Mouse (Mus musculus): ENCODE results near the gene Sgsm2. TPM values are rescaled to one million over a fixed set of nuclear protein-coding genes. Genes with fewer than 3 reads are reported as not detected.

The Sgsm2 gene
- polyA plus RNA-seq, 1 experiment, result 82.7 TPM

DNA sequence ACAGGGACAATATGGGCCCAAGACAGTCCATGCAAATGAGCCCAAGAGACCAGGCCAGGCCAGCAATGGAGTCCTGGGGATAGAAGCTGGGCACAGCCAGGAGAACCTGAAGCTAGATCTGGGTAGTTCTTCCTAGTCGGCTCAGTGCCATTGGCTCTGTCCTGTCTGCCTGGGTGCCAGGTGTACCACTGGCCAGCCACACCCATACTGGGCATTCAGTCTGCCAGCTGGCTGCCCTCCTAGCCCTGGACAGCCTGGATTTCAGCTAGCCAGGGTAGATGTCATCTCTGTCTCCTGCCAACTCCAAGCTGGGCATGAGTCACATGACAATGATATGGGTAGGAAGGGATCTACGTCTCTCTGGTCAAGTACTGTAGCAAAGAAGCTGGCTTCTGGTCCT lies 29.7 kb downstream of the Sgsm2 start:
- peaks cover 5% of the 10 kb centered on the region for H3K4me1 ChIP-seq (ENCODE audit: control insufficient read depth, insufficient read depth, low read length)

DNA sequence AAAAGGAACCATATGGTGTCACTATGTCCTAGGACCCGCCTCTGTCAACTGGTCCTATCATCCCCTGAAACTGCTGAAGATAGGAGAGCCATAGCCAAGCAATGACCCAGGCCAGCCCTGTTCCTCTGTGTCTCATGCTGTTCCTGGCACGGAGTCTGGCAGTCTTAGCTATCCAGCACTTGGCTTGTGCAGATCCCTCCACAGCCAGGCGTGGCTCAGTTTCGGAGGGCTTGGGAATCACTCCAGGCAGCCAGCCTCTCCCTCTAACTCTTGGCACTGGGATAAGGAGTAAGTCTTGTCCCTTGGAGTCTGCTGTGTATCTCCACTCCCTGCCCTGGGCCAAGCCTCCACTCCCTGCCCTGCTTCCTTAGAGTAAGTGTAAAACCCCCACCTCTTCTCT lies 30.2 kb downstream of the Sgsm2 start:
- H3K4me1 ChIP-seq (ENCODE audit: control insufficient read depth, insufficient read depth, low read length), result peaks cover 5% of the 10 kb centered on the region
- H3K27ac ChIP-seq (ENCODE audit: insufficient read depth, low read length), result no peak overlapping the region
- H3K4me3 ChIP-seq (ENCODE audit: insufficient read depth, low read length), result no peak overlapping the region
- no peak for TF ChIP-seq POLR2A (IDR thresholded peaks at IDR 0.05; ENCODE audit: extremely low read depth, insufficient read depth, low read length)
- no peak for TF ChIP-seq CTCF (IDR thresholded peaks at IDR 0.05; ENCODE audit: extremely low read depth, insufficient read depth, low read length)

More for the DNA sequence above, 29.7 kb downstream of the Sgsm2 start:
- H3K4me3 ChIP-seq (ENCODE audit: insufficient read depth, low read length), result no peak overlapping the region
- TF ChIP-seq CTCF (IDR thresholded peaks at IDR 0.05; ENCODE audit: extremely low read depth, insufficient read depth, low read length) (no peak), POLR2A (IDR thresholded peaks at IDR 0.05; ENCODE audit: extremely low read depth, insufficient read depth, low read length) (no peak)
- H3K27ac ChIP-seq (ENCODE audit: insufficient read depth, low read length), result no peak overlapping the region

DNA sequence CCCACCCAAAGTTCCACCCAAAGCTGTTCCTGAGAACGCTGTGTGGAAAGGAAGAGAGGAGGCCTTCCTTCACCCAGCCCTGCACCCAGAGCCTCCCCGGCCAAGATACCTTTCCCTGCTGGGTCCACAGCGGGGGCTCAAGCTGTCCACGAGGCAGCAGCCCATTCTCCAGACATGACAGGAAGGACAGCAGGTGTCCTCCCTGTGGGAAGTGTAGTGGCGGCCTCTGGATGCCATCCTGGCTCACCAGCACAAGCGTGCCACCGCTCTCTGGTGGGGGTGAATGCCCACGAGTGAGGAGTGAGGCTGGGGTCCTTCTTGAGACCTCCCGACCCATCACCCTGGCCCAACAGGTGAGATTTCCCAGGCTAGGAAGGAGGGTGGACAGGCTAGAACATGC lies 31.6 kb downstream of the Sgsm2 start:
- H3K27ac ChIP-seq (ENCODE audit: insufficient read depth, low read length), result no peak overlapping the region

DNA sequence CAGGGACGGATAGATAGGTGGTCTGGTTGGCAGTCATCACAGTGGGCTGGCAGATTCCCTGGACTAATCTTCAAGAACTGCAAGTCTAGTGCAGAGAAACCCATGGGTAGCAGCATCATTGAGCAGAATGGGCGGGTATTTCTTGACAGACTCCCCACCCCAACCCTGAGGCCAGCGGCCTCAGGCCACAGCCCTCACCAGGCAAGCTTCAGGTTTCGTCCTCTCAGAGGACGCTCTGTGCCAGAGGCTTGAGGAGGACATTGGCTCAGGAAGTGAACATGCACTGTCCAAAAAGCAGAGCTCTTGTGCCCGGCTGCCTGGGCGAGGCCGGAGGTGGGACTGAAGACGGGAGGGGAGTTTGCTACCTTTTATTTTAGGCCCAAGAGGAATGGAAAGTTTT lies 32.4 kb downstream of the Sgsm2 start:
- Histone ChIP-seq H3K4me3 (ENCODE audit: insufficient read depth, low read length) (no peak overlapping the region), H3K27ac (ENCODE audit: insufficient read depth, low read length) (no peak overlapping the region), H3K4me1 (ENCODE audit: control insufficient read depth, insufficient read depth, low read length) (peaks cover 2% of the 10 kb centered on the region)
- no peak for TF ChIP-seq CTCF (IDR thresholded peaks at IDR 0.05; ENCODE audit: extremely low read depth, insufficient read depth, low read length)

More for the DNA sequence above, 31.6 kb downstream of the Sgsm2 start:
- TF ChIP-seq POLR2A (IDR thresholded peaks at IDR 0.05; ENCODE audit: extremely low read depth, insufficient read depth, low read length) (no peak), CTCF (IDR thresholded peaks at IDR 0.05; ENCODE audit: extremely low read depth, insufficient read depth, low read length) (no peak)
- H3K4me1 ChIP-seq (ENCODE audit: control insufficient read depth, insufficient read depth, low read length), result peaks cover 2% of the 10 kb centered on the region
- H3K4me3 ChIP-seq (ENCODE audit: insufficient read depth, low read length), result no peak overlapping the region

GRCm38 (mm10) chr11:74863471-74863870 lies 33.4 kb downstream of the Sgsm2 start:
- H3K4me1 ChIP-seq (ENCODE audit: control insufficient read depth, insufficient read depth, low read length), result peaks cover 2% of the 10 kb centered on the region
- no peak overlapping the region for H3K4me3 ChIP-seq (ENCODE audit: insufficient read depth, low read length)
- no peak overlapping the region for H3K27ac ChIP-seq (ENCODE audit: insufficient read depth, low read length)
- TF ChIP-seq POLR2A (IDR thresholded peaks at IDR 0.05; ENCODE audit: extremely low read depth, insufficient read depth, low read length), result no peak
- TF ChIP-seq CTCF (IDR thresholded peaks at IDR 0.05; ENCODE audit: extremely low read depth, insufficient read depth, low read length), result peak; percentile 40

DNA sequence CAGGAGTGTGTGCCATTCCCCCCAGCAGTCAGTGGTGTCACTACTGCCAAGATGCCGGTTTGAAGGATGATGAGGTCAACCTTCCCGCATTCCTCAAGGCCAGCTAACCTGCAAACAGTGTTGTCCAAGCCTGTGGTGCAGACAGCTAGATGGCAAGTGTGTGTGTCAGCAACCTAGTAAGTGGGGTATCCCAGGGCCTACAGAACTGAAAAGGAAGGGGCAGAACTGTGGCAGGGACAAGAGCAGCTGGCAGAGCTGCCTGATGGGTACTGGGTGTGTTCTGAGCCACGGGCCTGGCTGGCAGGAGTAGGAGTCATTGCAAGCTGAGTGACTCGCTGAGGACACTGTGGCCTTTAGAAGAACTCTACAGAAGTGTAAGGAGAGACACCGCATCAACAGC lies 34.7 kb downstream of the Sgsm2 start:
- no peak overlapping the region for H3K27ac ChIP-seq (ENCODE audit: insufficient read depth, low read length)
- no peak for TF ChIP-seq CTCF (IDR thresholded peaks at IDR 0.05; ENCODE audit: extremely low read depth, insufficient read depth, low read length)
- H3K4me3 ChIP-seq (ENCODE audit: insufficient read depth, low read length), result no peak overlapping the region
- H3K4me1 ChIP-seq (ENCODE audit: control insufficient read depth, insufficient read depth, low read length), result peaks cover 2% of the 10 kb centered on the region

DNA sequence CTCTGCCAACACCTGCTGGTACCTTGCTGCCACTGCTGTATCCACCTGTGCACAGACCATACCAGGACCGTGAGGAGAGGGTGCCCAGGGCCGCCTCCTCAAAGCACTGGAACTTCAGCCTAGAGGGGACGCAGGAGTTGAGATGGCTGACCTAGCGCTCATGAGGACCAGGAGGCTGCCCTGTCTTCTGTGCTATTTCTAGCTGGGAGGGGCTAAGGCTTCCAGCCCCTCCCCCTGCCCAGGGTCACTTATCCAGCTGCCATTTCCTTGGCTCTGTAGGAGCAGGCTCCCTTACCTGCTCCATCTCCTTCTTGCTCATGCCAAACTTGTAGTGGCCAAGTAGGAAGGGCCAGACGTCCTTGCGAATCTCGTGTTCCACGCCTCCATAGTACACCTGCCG lies 39.1 kb downstream of the Sgsm2 start:
- TF ChIP-seq CTCF (IDR thresholded peaks at IDR 0.05; ENCODE audit: extremely low read depth, insufficient read depth, low read length) (no peak), POLR2A (IDR thresholded peaks at IDR 0.05; ENCODE audit: extremely low read depth, insufficient read depth, low read length) (no peak)
- H3K4me1 ChIP-seq (ENCODE audit: control insufficient read depth, insufficient read depth, low read length), result no peaks in the 10 kb centered on the region
- no peak overlapping the region for H3K27ac ChIP-seq (ENCODE audit: insufficient read depth, low read length)
- H3K4me3 ChIP-seq (ENCODE audit: insufficient read depth, low read length), result no peak overlapping the region

DNA sequence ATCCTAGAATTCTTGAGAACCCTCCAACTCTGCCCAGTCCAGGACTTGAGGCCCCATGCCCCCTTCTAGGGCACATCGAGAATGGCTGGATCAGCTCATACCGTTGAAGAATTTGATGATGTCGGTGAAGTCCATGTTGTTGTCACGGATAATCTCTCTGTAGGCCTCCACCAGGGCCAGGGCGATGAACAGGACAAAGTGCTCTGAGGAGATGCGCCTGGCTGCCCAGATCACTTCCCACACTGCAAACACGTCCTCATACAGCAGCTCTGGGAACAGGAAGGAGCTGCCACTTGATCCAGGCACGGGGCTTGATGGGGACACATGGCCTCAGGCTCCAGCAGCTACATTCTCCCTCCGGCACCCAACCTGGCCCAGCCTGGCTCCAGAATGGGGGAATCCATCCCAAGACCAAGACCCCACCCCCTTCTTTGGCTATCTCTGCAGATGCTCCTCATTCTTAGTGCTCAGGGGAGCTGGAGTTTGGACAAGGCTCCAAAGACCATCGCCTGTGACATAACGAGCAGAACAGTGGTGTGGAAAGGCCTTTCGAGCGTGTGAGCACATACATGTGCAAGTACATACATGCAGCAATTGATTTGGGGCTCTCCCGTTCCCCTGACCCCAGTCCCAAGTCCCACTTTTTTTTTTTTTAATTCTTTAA lies 45.7 kb downstream of the Sgsm2 start:
- Histone ChIP-seq H3K4me1 (ENCODE audit: control insufficient read depth, insufficient read depth, low read length) (0 out of 2 replicates have a peak, but pooled peaks cover 1% of the 10 kb centered on the region), H3K4me3 (ENCODE audit: insufficient read depth, low read length) (no peak overlapping the region), H3K27ac (ENCODE audit: insufficient read depth, low read length) (peak overlapping the region; percentile 6; the same call in 1 of the 2 replicates)
- TF ChIP-seq POLR2A (IDR thresholded peaks at IDR 0.05; ENCODE audit: extremely low read depth, insufficient read depth, low read length), result no peak
- TF ChIP-seq CTCF (IDR thresholded peaks at IDR 0.05; ENCODE audit: extremely low read depth, insufficient read depth, low read length), result no peak

DNA sequence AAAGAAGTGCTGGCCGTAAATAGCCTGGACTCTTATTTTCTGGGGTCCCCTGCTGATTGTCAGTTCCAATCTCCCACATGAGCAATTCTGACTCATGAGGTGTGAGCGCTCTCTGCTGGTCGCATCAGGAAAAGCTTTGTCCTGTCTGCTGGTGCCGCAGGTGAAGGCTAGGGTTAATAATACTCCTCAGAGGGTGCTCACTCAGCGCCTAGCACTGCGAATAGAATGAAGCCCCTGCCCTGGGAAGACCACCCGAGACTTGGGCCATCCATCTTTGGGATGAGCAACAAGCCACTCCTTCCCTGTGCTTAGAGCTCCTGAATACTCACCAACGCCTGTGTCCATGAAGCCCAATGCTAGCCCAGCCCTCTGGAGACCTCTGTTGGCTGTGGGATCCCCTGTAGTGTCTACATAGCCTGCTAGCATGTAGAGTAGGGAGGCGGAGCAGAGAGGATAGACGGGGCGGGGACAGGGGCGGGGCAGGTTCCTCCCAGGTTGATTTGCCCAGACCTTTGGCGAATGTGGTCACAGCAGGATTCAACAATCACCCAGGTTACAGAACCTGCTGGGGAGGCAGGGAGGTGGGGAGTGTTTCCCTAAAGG lies 48.8 kb downstream of the Sgsm2 start:
- Histone ChIP-seq H3K4me3 (ENCODE audit: insufficient read depth, low read length) (no peak overlapping the region), H3K4me1 (ENCODE audit: control insufficient read depth, insufficient read depth, low read length) (0 out of 2 replicates have a peak, but pooled peaks cover 1% of the 10 kb centered on the region), H3K27ac (ENCODE audit: insufficient read depth, low read length) (no peak overlapping the region)
- peak; percentile 89 for TF ChIP-seq CTCF (IDR thresholded peaks at IDR 0.05; ENCODE audit: extremely low read depth, insufficient read depth, low read length)
- no peak for TF ChIP-seq POLR2A (IDR thresholded peaks at IDR 0.05; ENCODE audit: extremely low read depth, insufficient read depth, low read length)

- Histone ChIP-seq H3K4me1 (ENCODE audit: control insufficient read depth, insufficient read depth, low read length) (peaks cover 2% of the 10 kb centered on the region; the same call in 1 of the 2 replicates), H3K4me3 (ENCODE audit: insufficient read depth, low read length) (no peak overlapping the region), H3K27ac (ENCODE audit: insufficient read depth, low read length) (no peak overlapping the region)
- TF ChIP-seq CTCF (IDR thresholded peaks at IDR 0.05; ENCODE audit: extremely low read depth, insufficient read depth, low read length) (peak; percentile 35), POLR2A (IDR thresholded peaks at IDR 0.05; ENCODE audit: extremely low read depth, insufficient read depth, low read length) (no peak)
Observed at GRCm38 (mm10) chr11:74845784-74846183, 51.1 kb downstream of the Sgsm2 start.
